Mouse (Mus musculus): ENCODE measurements around the gene Rsc1a1. TPM values are rescaled to one million over a fixed set of nuclear protein-coding genes. Genes with fewer than 3 reads are reported as not detected.

Rsc1a1 gene
- polyA plus RNA-seq, 1 experiment: 3.6 TPM

DNA sequence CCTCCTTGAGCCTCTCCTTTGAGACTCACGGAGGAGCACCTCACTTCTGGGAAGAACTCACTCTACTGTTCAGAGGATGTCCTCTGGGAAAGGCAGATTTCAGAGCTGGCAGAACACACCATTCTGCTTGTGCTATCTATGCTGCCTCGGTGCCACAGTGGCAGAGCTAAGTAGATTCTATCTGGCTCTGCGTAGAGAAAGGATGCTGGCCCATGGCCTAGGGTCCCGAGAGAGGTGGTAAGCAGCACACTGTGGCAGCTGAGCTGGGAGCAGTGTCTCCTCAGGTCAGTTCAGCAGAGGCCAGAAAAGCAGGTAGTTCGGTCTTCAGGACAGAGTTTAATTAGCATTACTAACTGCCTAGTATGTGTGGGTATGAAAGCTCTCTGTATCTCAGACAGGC, 37.1 kb downstream of the Rsc1a1 start:
- TF ChIP-seq POLR2A (IDR thresholded peaks at IDR 0.05; ENCODE audit: control insufficient read depth, low read depth, low read length): no peak
- TF ChIP-seq CTCF (IDR thresholded peaks at IDR 0.05; ENCODE audit: control insufficient read depth, insufficient read depth, insufficient replicate concordance, low read depth, low read length): no peak
- Histone ChIP-seq H3K4me3 (ENCODE audit: control insufficient read depth, low read depth, low read length) (no peak overlapping the region), H3K27me3 (ENCODE audit: control insufficient read depth, insufficient read depth, low read length) (no peaks in the 10 kb centered on the region), H3K4me1 (ENCODE audit: control insufficient read depth, insufficient read depth, low read length) (peaks cover 11% of the 10 kb centered on the region), H3K27ac (ENCODE audit: control insufficient read depth, insufficient read depth, low read depth, low read length) (no peak overlapping the region; the same call in 1 of the 2 replicates), H3K36me3 (ENCODE audit: control insufficient read depth, insufficient read depth, low read length) (no peaks in the 10 kb centered on the region)

DNA sequence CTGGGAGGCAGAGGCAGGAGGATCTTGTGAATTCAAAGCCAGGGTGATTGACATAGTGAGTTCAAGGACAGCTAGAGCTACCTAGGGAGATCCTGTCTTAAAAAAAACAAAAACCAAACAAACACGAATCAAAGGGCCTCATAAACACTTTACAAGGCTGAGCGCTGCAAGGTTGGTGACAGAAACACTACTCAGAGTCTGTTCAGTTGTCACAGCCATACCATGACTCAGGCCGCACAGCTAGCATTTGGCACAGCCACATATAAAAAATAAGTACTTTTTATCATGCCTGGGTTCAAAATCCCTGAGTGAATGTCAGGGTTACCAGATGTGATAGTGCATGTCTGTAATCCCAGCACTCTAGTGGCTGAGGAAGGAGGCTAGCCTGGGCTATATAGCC, 38.2 kb downstream of the Rsc1a1 start:
- no peak overlapping the region for H3K4me3 ChIP-seq (ENCODE audit: control insufficient read depth, low read depth, low read length)
- no peak overlapping the region for H3K27ac ChIP-seq (ENCODE audit: control insufficient read depth, insufficient read depth, low read depth, low read length)
- H3K4me1 ChIP-seq (ENCODE audit: control insufficient read depth, insufficient read depth, low read length): peaks cover 9% of the 10 kb centered on the region
- H3K27me3 ChIP-seq (ENCODE audit: control insufficient read depth, insufficient read depth, low read length): no peaks in the 10 kb centered on the region
- H3K36me3 ChIP-seq (ENCODE audit: control insufficient read depth, insufficient read depth, low read length): no peaks in the 10 kb centered on the region
- no peak for TF ChIP-seq CTCF (IDR thresholded peaks at IDR 0.05; ENCODE audit: control insufficient read depth, insufficient read depth, insufficient replicate concordance, low read depth, low read length)
- no peak for TF ChIP-seq POLR2A (IDR thresholded peaks at IDR 0.05; ENCODE audit: control insufficient read depth, low read depth, low read length)

DNA sequence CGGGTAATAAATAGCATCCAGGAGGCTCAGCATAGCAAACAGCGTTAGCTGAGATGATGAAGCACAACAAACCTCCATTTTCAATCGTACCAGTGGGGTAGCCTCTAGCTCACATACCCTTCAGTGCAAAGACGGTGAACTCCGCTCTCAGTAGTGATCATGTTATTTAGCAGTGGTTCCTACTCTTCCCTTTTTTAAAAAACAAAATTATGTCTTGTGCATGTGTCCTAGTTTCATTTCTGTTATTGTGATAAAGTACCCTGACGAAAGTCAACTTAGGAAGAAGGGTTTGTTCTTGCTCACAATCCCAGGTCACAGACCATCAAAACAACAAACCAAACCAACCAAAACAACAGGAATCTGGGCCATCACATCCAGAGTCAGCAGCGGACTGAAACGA, 39.4 kb downstream of the Rsc1a1 start:
- H3K27ac ChIP-seq (ENCODE audit: control insufficient read depth, insufficient read depth, low read depth, low read length): peak overlapping the region; percentile 1; the same call in 1 of the 2 replicates
- no peaks in the 10 kb centered on the region for H3K36me3 ChIP-seq (ENCODE audit: control insufficient read depth, insufficient read depth, low read length)
- no peak overlapping the region for H3K4me3 ChIP-seq (ENCODE audit: control insufficient read depth, low read depth, low read length)
- TF ChIP-seq CTCF (IDR thresholded peaks at IDR 0.05; ENCODE audit: control insufficient read depth, insufficient read depth, insufficient replicate concordance, low read depth, low read length) (no peak), POLR2A (IDR thresholded peaks at IDR 0.05; ENCODE audit: control insufficient read depth, low read depth, low read length) (no peak)
- H3K27me3 ChIP-seq (ENCODE audit: control insufficient read depth, insufficient read depth, low read length): no peaks in the 10 kb centered on the region
- peaks cover 4% of the 10 kb centered on the region; the same call in 1 of the 2 replicates for H3K4me1 ChIP-seq (ENCODE audit: control insufficient read depth, insufficient read depth, low read length)

DNA sequence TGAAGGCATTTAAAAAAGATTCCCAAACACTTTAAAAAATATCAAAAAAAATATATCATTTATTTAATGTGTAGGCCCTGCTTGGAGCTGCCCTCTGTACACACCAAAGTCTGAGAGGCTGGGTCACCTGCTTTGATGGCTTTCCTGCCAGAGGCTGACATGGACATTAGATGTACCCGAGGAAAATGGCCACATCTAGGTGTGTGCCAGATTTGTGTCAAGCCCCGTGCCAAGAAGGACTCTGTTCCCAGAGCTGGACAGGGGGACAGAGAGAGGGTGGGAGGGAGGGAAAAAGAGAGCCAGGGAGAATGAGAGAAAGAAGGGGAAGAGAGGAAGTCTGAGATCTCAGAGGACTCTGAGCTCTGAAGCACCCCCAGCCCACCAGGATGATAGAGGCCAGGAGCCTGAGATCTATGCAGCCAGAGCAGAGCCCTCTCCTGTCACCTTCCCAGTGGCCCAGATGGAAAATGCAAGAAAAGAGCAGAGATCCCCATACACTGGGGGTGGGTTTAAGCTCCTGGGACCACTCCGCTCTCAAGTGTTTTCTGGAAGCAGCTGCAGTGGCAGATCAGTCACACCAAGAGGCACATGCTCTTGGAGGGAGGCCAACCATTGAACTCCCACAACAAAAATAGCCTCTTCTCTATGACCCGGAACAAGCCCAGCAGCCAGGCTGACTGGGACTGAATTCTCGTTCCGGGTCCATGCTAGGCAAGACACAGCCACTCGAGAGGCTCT, 42.1 kb downstream of the Rsc1a1 start:
- Histone ChIP-seq H3K36me3 (ENCODE audit: control insufficient read depth, insufficient read depth, low read length) (no peaks in the 10 kb centered on the region; the same call in 1 of the 2 replicates), H3K4me3 (ENCODE audit: control insufficient read depth, low read depth, low read length) (no peak overlapping the region), H3K27ac (ENCODE audit: control insufficient read depth, insufficient read depth, low read depth, low read length) (no peak overlapping the region), H3K4me1 (ENCODE audit: control insufficient read depth, insufficient read depth, low read length) (no peaks in the 10 kb centered on the region; the same call in 1 of the 2 replicates), H3K27me3 (ENCODE audit: control insufficient read depth, insufficient read depth, low read length) (no peaks in the 10 kb centered on the region)
- TF ChIP-seq CTCF (IDR thresholded peaks at IDR 0.05; ENCODE audit: control insufficient read depth, insufficient read depth, insufficient replicate concordance, low read depth, low read length): no peak

DNA sequence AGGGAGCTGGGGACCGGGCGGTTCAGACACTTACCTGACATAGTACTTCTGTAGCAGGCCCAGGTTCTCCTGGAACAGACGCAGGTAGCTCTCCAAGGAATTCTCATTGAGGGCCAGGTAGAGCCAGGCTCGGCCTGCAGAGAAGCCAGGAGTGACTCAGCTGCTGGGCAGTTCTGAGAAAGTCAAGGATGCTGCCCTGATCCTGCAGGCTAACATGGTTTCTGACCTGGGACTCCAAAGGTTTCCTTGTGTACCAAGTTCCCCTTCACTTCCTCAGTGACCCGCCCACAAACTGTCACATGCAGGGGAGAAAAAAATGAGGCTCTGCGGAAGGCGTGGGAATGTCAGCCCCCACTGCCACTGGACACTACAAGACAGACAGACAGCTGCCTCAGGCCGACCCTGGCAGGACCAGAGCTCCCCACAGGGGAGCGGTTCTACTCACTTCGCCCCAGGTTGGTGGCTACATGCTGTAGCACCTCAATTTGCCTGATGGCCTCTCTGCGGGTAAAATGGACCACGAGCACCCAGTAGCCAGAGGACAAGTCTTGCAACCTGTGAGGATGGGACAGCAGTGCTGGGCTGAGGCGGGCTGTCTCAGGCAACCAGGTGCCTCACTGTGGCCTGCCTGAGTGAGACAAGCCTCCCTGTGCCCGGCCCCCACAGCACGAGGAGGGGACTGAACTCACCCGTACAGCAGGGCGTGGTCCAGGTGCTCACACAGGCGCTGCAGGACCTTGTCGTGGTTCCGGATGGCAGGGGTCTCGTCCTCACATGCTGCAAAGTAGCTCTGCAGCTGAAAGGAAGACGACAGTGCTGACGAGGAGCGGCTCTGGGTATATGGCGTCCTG, 43.2 kb downstream of the Rsc1a1 start:
- H3K4me1 ChIP-seq (ENCODE audit: control insufficient read depth, insufficient read depth, low read length): no peaks in the 10 kb centered on the region; the same call in 1 of the 2 replicates
- no peak overlapping the region for H3K27ac ChIP-seq (ENCODE audit: control insufficient read depth, insufficient read depth, low read depth, low read length)
- H3K4me3 ChIP-seq (ENCODE audit: control insufficient read depth, low read depth, low read length): no peak overlapping the region
- TF ChIP-seq POLR2A (IDR thresholded peaks at IDR 0.05; ENCODE audit: control insufficient read depth, low read depth, low read length) (no peak), CTCF (IDR thresholded peaks at IDR 0.05; ENCODE audit: control insufficient read depth, insufficient read depth, insufficient replicate concordance, low read depth, low read length) (no peak)
- H3K27me3 ChIP-seq (ENCODE audit: control insufficient read depth, insufficient read depth, low read length): no peaks in the 10 kb centered on the region
- H3K36me3 ChIP-seq (ENCODE audit: control insufficient read depth, insufficient read depth, low read length): no peaks in the 10 kb centered on the region; the same call in 1 of the 2 replicates

DNA sequence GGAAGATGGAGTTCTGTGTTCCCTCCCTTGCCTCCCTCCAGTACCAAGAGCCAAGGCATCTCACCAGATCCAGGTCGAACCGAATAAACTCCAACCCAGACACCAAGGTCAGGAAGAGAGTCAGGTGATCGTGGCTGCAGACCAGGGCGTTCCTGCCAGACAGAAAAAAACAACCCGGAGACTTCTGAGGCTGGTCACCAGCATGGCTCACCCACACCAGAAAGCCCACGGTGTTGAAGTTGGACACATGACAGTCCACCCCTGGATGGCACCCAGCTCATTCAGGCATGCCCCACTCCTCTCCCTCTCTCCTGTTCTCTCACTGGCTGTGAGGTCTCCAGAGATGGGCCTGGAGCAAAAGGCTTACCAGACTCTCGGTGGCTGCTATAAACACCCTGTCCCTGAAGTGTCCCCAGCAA, 44.0 kb downstream of the Rsc1a1 start:
- Histone ChIP-seq H3K36me3 (ENCODE audit: control insufficient read depth, insufficient read depth, low read length) (no peaks in the 10 kb centered on the region; the same call in 1 of the 2 replicates), H3K4me1 (ENCODE audit: control insufficient read depth, insufficient read depth, low read length) (no peaks in the 10 kb centered on the region; the same call in 1 of the 2 replicates), H3K4me3 (ENCODE audit: control insufficient read depth, low read depth, low read length) (no peak overlapping the region), H3K27me3 (ENCODE audit: control insufficient read depth, insufficient read depth, low read length) (no peaks in the 10 kb centered on the region), H3K27ac (ENCODE audit: control insufficient read depth, insufficient read depth, low read depth, low read length) (no peak overlapping the region)
- TF ChIP-seq CTCF (IDR thresholded peaks at IDR 0.05; ENCODE audit: control insufficient read depth, insufficient read depth, insufficient replicate concordance, low read depth, low read length) (no peak), POLR2A (IDR thresholded peaks at IDR 0.05; ENCODE audit: control insufficient read depth, low read depth, low read length) (no peak)

DNA sequence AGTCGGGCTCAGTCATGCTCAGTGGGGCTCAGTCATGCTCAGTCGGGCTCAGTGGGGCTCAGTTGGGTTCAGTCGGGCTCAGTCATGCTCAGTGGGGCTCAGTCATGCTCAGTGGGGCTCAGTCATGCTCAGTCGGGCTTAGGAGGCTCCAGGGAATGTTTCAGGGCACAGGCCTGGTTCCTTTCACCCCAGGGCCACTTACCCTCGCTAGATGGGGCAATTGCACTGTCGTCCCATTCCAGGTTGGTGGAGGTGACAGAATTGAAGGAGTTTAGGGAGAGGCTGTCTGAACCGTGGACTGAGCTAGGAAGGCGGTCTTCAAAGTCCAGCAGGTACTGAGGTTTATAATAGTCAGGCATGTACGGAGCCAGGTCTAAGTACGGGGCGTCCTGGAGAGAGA, 45.9 kb downstream of the Rsc1a1 start:
- TF ChIP-seq POLR2A (IDR thresholded peaks at IDR 0.05; ENCODE audit: control insufficient read depth, low read depth, low read length) (no peak), CTCF (IDR thresholded peaks at IDR 0.05; ENCODE audit: control insufficient read depth, insufficient read depth, insufficient replicate concordance, low read depth, low read length) (no peak)
- H3K36me3 ChIP-seq (ENCODE audit: control insufficient read depth, insufficient read depth, low read length): no peaks in the 10 kb centered on the region; the same call in 1 of the 2 replicates
- no peak overlapping the region for H3K4me3 ChIP-seq (ENCODE audit: control insufficient read depth, low read depth, low read length)
- H3K27me3 ChIP-seq (ENCODE audit: control insufficient read depth, insufficient read depth, low read length): no peaks in the 10 kb centered on the region
- H3K4me1 ChIP-seq (ENCODE audit: control insufficient read depth, insufficient read depth, low read length): no peaks in the 10 kb centered on the region; the same call in 1 of the 2 replicates
- H3K27ac ChIP-seq (ENCODE audit: control insufficient read depth, insufficient read depth, low read depth, low read length): no peak overlapping the region

Data from testis, adult 2 months (tissue).